Mouse (Mus musculus): Measurements from ENCODE around the gene Kcnk1.

The Kcnk1 gene

DNA sequence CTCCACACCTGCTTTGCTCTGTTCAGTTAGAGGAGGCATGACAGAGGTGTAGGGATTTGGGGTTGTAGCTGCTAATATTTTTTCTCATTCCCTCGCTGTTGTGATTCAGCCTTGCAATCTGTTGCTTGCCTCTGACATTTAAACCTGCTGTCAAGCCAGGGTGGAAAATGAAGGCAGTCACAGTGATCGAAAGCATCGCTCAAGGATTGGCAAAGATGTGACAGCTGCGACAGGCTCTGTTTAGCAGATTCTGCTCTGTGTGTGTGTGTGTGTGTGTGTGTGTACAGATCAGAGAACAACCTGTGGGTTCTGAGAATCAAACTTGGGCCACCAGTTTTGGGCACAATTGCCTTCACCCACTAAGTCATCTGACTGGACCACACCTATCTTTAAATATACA is 50.8 kb downstream of the Kcnk1 start:
- no peak for DNase-seq (ENCODE audit: low spot score in 2 of 2)

DNA sequence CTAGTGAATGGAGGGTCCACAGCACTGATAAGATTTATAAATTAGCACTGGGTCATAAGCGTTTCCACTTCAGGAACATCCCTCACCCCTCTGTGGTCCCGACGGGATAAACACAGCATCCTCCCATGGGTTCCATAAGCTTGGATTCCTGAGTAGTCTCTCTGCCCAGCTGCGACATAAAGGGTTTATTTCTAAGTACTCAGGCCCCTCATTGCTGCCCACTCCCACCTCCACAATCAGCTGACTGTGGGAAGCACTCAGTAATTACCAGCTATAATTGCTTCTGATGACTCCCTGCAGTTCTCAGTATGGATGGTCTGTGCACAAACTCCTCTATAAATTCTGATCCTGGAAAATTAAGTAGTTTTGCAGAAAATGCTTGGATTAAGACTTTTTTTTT is 58.9 kb downstream of the Kcnk1 start:
- no peak for DNase-seq (ENCODE audit: low spot score in 2 of 2)

DNA sequence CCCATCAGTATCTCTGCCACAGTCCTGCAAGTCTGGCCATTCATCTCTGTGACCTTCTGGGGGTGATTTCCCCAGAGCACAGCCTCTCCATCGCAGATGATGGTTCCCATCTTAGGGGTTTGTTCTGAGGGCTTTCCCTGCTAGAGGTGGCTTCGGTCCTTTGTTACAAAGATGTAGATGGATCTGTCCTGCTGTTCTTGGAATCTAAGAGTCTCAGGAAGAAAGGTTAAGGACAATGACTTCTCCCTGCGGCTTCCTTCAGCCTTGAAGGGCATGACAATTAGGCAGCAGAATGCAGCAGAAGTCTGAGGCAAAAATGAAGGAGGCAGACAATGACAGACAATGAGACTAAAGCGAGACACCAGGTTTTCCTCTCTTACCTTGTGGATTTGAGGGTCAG is 63.9 kb downstream of the Kcnk1 start:
- DNase-seq (ENCODE audit: low spot score in 2 of 2): no peak

- no peak for DNase-seq (ENCODE audit: low spot score in 2 of 2)
Measured at GRCm38 (mm10) chr8:126062844-126063243, 67.9 kb downstream of the Kcnk1 start.

GRCm38 (mm10) chr8:126063832-126064409 is 69.0 kb downstream of the Kcnk1 start:
- no peak for DNase-seq (ENCODE audit: low spot score in 2 of 2)

DNA sequence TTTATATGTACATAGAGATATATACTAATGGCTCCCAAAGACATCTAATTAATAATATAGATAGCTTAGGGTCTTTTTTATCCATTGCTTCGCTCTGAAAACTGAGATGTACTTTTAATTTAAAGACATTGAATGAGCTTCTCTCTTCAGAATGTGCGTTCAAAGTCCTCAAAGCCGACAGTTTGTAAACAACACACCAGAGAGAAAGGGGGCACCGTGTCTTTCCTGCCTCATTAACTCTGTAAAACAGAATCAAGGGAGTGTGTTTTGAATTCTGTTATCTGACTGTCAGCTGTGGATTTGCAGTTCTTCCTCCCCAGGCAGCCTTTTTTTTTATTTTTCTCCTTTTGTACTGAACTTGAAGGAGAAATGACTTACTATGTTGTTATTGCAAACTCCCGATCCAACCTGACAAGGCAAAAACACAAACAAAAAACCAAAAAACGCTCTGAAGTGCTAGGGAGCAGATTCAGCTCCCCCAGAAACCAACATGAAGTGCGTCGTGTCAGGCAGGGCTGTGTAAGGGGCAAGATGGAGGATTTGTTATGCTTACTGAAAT is 69.7 kb downstream of the Kcnk1 start:
- no peak for DNase-seq (ENCODE audit: low spot score in 2 of 2)

- no peak for DNase-seq (ENCODE audit: low spot score in 2 of 2)
Measured at GRCm38 (mm10) chr8:126067306-126067705, 72.3 kb downstream of the Kcnk1 start.

DNA sequence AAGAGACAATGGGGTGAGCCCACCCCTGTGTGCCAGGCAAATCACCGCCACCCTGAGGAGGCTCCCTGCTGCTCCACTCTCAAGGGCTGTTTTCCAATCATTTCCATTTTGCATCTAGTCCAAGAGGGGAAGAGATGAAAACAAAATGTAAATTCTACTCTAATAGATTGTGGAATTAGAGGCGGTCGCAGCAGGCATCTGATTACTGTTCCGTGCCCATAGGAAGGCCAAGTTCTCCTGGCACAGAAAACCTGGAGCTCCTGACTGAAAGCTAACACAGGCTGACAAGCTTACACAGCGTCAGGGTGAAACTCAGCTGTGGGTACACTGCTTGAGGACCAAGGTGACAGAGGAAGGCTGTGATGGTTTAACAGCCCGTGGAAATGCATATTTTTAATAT is 73.2 kb downstream of the Kcnk1 start:
- DNase-seq (ENCODE audit: low spot score in 2 of 2): no peak

- DNase-seq (ENCODE audit: low spot score in 2 of 2): no peak
Measured at GRCm38 (mm10) chr8:126072678-126073077, 77.7 kb downstream of the Kcnk1 start.

DNA sequence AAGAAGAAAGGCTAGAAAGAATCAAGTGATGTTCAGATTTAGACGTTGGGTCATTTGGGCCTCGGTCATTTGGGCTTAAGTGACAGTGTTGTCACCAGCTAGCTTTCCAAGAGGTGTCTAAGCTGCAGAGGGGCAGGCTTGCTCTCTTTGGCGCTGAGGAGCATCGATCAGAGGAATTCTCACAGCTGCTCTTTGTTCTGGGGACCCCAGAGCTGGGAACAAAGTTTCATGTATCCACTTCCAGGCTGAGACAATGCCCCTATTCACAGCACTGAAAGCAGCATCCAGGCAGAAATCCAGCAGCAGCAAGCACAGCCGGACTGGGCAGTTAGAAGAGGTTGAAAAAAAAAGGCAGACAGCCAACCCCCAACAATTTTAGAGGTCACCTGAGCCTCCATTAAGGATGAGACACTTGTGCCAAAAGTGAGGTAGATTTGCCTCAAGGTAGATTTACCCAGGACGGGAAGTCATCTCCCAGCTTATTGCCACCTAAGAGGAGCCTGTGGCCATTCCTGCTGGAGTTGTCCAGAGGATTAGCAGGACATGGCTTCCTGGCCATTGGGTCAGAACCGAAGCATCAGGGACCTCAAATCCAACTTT is 78.3 kb downstream of the Kcnk1 start:
- peak; percentile 16 to 30 for DNase-seq (ENCODE audit: low spot score in 2 of 2)

DNA sequence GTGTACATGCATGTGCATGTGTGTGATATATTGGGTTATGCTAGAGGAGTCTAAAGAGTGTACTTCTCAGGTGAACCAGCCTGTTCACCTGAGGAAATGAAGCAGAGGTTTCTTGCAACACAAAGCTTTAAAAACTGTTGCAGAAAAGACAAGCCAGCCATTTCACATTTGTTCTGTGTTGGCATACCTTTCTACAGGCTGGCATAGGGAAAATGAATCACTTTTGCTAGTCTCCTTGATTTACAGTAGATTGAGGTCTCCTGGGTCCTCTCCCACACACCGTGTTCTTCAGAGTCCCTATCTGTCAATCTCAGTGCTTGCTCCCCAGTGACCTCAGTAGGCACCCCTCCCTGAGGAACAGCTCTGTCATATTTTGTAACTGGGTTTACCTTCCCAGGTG is 79.1 kb downstream of the Kcnk1 start:
- DNase-seq (ENCODE audit: low spot score in 2 of 2): no peak

- peak; percentile 38 to 68 for DNase-seq (ENCODE audit: low spot score in 2 of 2)
Measured at GRCm38 (mm10) chr8:126075400-126075799, 80.4 kb downstream of the Kcnk1 start.

All from frontal cortex, postnatal 14 days (tissue).